Mouse (Mus musculus): ENCODE measurements around the gene Tanc2. TPM values are rescaled to one million over a fixed set of nuclear protein-coding genes. Genes with fewer than 3 reads are reported as not detected.

The Tanc2 gene
- polyA plus RNA-seq, 1 experiment: 0.03 TPM

- Histone ChIP-seq H3K9me3 (ENCODE audit: control insufficient read depth, low read length) (no peaks in the 10 kb centered on the region), H3K4me3 (replicated peaks) (no peak overlapping the region), H3K36me3 (ENCODE audit: control insufficient read depth) (peaks cover 5% of the 10 kb centered on the region), H3K4me1 (ENCODE audit: control insufficient read depth) (peaks cover 35% of the 10 kb centered on the region), H3K27me3 (ENCODE audit: control insufficient read depth) (no peaks in the 10 kb centered on the region)
- TF ChIP-seq TAL1 (IDR thresholded peaks at IDR 0.05; ENCODE audit: low read length) (no peak), GATA1 (IDR thresholded peaks at IDR 0.05; ENCODE audit: low read length) (no peak)
These were observed 333.2 kb downstream of the Tanc2 start for GRCm38 (mm10) chr11:105922769-105923663.

- H3K4me3 ChIP-seq (replicated peaks): no peak overlapping the region
- no peaks in the 10 kb centered on the region; the same call in 1 of the 2 replicates for H3K36me3 ChIP-seq (ENCODE audit: control insufficient read depth)
- peaks cover 9% of the 10 kb centered on the region for H3K4me1 ChIP-seq (ENCODE audit: control insufficient read depth)
- TF ChIP-seq GATA1 (IDR thresholded peaks at IDR 0.05; ENCODE audit: low read length): no peak
- TF ChIP-seq TAL1 (IDR thresholded peaks at IDR 0.05; ENCODE audit: low read length): no peak
- no peaks in the 10 kb centered on the region for H3K27me3 ChIP-seq (ENCODE audit: control insufficient read depth)
- H3K9me3 ChIP-seq (ENCODE audit: control insufficient read depth, low read length): no peaks in the 10 kb centered on the region
These were observed 337.6 kb downstream of the Tanc2 start for GRCm38 (mm10) chr11:105927065-105928030.

DNA sequence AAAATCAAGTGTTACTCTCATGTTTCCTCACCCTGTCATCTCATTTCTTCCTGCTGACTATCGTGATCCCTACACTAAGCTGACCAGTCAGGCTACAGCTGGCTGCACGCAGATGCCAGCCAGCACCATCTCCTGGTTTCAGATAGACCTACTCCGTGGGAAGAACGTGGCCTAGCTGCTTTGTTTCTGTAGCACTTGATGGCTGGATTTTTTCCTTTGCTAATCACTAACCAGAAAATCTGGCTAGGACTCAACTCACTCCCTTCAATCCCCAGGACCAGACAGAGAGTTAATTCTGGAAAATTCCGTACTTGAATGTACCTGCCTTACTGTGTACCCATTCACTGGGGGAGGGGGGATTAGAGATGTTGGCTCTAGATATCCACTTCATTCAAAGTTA is 338.4 kb downstream of the Tanc2 start:
- Histone ChIP-seq H3K4me3 (replicated peaks) (no peak overlapping the region), H3K27me3 (ENCODE audit: control insufficient read depth) (no peaks in the 10 kb centered on the region), H3K9me3 (ENCODE audit: control insufficient read depth, low read length) (no peaks in the 10 kb centered on the region), H3K36me3 (ENCODE audit: control insufficient read depth) (no peaks in the 10 kb centered on the region; the same call in 1 of the 2 replicates), H3K4me1 (ENCODE audit: control insufficient read depth) (peaks cover 1% of the 10 kb centered on the region; the same call in 1 of the 2 replicates)
- TF ChIP-seq GATA1 (IDR thresholded peaks at IDR 0.05; ENCODE audit: low read length) (no peak), TAL1 (IDR thresholded peaks at IDR 0.05; ENCODE audit: low read length) (no peak)

DNA sequence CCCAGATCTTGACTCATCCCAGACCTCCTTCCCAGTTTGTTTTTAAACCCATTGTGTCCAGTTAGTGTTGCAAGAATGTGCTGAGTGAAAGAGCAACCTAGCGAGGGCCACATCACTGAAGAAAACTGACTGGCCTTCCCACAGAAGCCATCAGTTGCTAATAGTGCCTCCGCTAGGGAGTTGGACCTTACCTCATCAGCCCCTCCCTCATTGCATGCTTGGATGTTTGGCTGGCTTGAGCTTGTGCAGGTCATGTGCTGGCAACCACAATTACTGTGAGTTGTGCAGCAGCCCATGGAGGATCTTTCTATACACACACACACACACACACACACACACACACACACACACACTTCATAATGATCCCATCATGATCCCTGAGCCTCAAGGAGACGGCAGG is 341.6 kb downstream of the Tanc2 start:
- H3K9me3 ChIP-seq (ENCODE audit: control insufficient read depth, low read length): no peaks in the 10 kb centered on the region
- TF ChIP-seq TAL1 (IDR thresholded peaks at IDR 0.05; ENCODE audit: low read length): no peak
- TF ChIP-seq GATA1 (IDR thresholded peaks at IDR 0.05; ENCODE audit: low read length): no peak
- H3K36me3 ChIP-seq (ENCODE audit: control insufficient read depth): no peaks in the 10 kb centered on the region
- H3K27me3 ChIP-seq (ENCODE audit: control insufficient read depth): no peaks in the 10 kb centered on the region
- H3K4me1 ChIP-seq (ENCODE audit: control insufficient read depth): no peaks in the 10 kb centered on the region
- no peak overlapping the region for H3K4me3 ChIP-seq (replicated peaks)

DNA sequence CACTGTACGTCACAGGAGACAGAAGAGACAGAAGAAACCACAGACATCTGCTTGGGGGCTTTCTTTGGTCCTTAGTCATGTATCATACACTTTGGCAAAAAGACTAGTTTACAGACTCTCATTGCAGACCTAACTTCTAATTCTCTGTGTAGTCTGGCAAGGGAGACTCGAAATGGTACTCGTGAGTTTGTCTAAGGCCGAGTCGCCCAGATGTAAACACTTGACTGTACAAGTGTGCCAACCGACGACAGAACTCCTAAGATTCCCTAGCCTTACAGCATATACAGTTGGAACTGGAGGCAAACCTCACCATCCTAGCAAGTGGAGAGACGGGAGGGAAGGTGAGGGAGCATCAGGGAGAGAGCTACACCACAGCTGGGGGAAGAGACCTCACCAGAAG is 344.0 kb downstream of the Tanc2 start:
- H3K36me3 ChIP-seq (ENCODE audit: control insufficient read depth): no peaks in the 10 kb centered on the region
- H3K9me3 ChIP-seq (ENCODE audit: control insufficient read depth, low read length): no peaks in the 10 kb centered on the region
- no peak for TF ChIP-seq TAL1 (IDR thresholded peaks at IDR 0.05; ENCODE audit: low read length)
- no peak for TF ChIP-seq GATA1 (IDR thresholded peaks at IDR 0.05; ENCODE audit: low read length)
- H3K4me1 ChIP-seq (ENCODE audit: control insufficient read depth): no peaks in the 10 kb centered on the region
- H3K4me3 ChIP-seq (replicated peaks): no peak overlapping the region
- no peaks in the 10 kb centered on the region; the same call in 1 of the 2 replicates for H3K27me3 ChIP-seq (ENCODE audit: control insufficient read depth)

DNA sequence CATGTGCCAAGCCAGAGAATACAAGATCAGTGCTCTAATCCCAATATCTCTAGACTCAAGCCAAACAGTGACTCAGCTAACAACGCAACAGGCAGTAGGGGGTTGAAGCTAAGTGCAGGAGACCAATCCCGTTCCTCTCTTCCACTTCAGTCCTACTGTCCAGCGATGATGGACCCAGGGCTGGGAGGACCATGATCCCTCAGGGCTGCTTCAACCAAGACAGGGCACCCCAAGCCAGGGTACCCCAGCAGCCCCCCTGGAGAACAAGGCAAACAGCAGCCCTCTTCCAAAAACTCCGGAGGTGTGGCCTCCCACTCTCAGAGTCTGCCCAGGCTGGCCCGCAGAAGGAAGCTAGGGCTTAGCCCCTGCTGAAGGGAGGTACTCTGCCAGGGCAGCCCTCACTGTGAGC is 344.5 kb downstream of the Tanc2 start:
- no peaks in the 10 kb centered on the region for H3K4me1 ChIP-seq (ENCODE audit: control insufficient read depth)
- H3K4me3 ChIP-seq (replicated peaks): no peak overlapping the region
- H3K9me3 ChIP-seq (ENCODE audit: control insufficient read depth, low read length): no peaks in the 10 kb centered on the region
- no peak for TF ChIP-seq GATA1 (IDR thresholded peaks at IDR 0.05; ENCODE audit: low read length)
- TF ChIP-seq TAL1 (IDR thresholded peaks at IDR 0.05; ENCODE audit: low read length): no peak
- H3K36me3 ChIP-seq (ENCODE audit: control insufficient read depth): no peaks in the 10 kb centered on the region
- no peaks in the 10 kb centered on the region; the same call in 1 of the 2 replicates for H3K27me3 ChIP-seq (ENCODE audit: control insufficient read depth)

GRCm38 (mm10) chr11:105934816-105935215 is 345.0 kb downstream of the Tanc2 start:
- no peaks in the 10 kb centered on the region for H3K9me3 ChIP-seq (ENCODE audit: control insufficient read depth, low read length)
- TF ChIP-seq TAL1 (IDR thresholded peaks at IDR 0.05; ENCODE audit: low read length): no peak
- TF ChIP-seq GATA1 (IDR thresholded peaks at IDR 0.05; ENCODE audit: low read length): no peak
- no peak overlapping the region for H3K4me3 ChIP-seq (replicated peaks)
- H3K4me1 ChIP-seq (ENCODE audit: control insufficient read depth): no peaks in the 10 kb centered on the region
- no peaks in the 10 kb centered on the region; the same call in 1 of the 2 replicates for H3K27me3 ChIP-seq (ENCODE audit: control insufficient read depth)
- H3K36me3 ChIP-seq (ENCODE audit: control insufficient read depth): no peaks in the 10 kb centered on the region

- Histone ChIP-seq H3K9me3 (ENCODE audit: control insufficient read depth, low read length) (no peaks in the 10 kb centered on the region), H3K4me3 (replicated peaks) (no peak overlapping the region), H3K4me1 (ENCODE audit: control insufficient read depth) (no peaks in the 10 kb centered on the region), H3K27me3 (ENCODE audit: control insufficient read depth) (no peaks in the 10 kb centered on the region; the same call in 1 of the 2 replicates), H3K36me3 (ENCODE audit: control insufficient read depth) (no peaks in the 10 kb centered on the region)
- TF ChIP-seq GATA1 (IDR thresholded peaks at IDR 0.05; ENCODE audit: low read length) (no peak), TAL1 (IDR thresholded peaks at IDR 0.05; ENCODE audit: low read length) (no peak)
These were observed 345.7 kb downstream of the Tanc2 start for GRCm38 (mm10) chr11:105935496-105935895.

Measured in erythroblast, embryonic 14.5 days (primary cell).